Mouse (Mus musculus): Measurements from ENCODE around the gene Bmpr1a. TPM values are rescaled to one million over a fixed set of nuclear protein-coding genes. Genes with fewer than 3 reads are reported as not detected.

Gene Bmpr1a
- total RNA-seq (2014; rRNA removed) (52.5 and 53.8 TPM in 2 replicates), polyA plus RNA-seq (2015; fragmentation: Nextera tagmentation; extraction: Ambion mirVana) (20.6 and 21.1 TPM in 2 replicates)

- no peaks in the 10 kb centered on the region for H3K36me3 ChIP-seq (ENCODE audit: insufficient read depth, low read length)
- H3K9ac ChIP-seq (replicated peaks; ENCODE audit: low read length): peak within 1 kb of the TSS; percentile 96
- H3K4me1 ChIP-seq (ENCODE audit: insufficient read depth, low read length): peaks cover 13% of the 10 kb centered on the region; the same call in 1 of the 2 replicates
- peak within 1 kb of the TSS; percentile 76 for H3K4me2 ChIP-seq (ENCODE audit: low read depth, low read length)
- no peaks in the 10 kb centered on the region for H3K9me3 ChIP-seq (ENCODE audit: low read length)
- H3K27me3 ChIP-seq (ENCODE audit: insufficient read depth, low read length): no peaks in the 10 kb centered on the region
- ATAC-seq (no peak), DNase-seq (ENCODE audit: low spot score) (no peak)
- H3K4me3 ChIP-seq (ENCODE audit: low read length): peak within 1 kb of the TSS; percentile 95
- WGBS: 9% methylated on average over 15 of the region's 15 CpGs
- no peak for TF ChIP-seq CTCF (IDR thresholded peaks at IDR 0.05; ENCODE audit: low read depth)
- peak within 1 kb of the TSS; percentile 96 for H3K27ac ChIP-seq
These were observed at the start of gene Bmpr1a for GRCm38 (mm10) chr14:34503325-34503647. TSS of gene Bmpr1a (minus strand) at chr14:34503341.

- Histone ChIP-seq H3K4me1 (ENCODE audit: insufficient read depth, low read length) (no peaks in the 10 kb centered on the region), H3K4me2 (ENCODE audit: low read depth, low read length) (no peak overlapping the region), H3K9ac (replicated peaks; ENCODE audit: low read length) (no peak overlapping the region), H3K36me3 (ENCODE audit: insufficient read depth, low read length) (no peaks in the 10 kb centered on the region), H3K9me3 (ENCODE audit: low read length) (no peaks in the 10 kb centered on the region), H3K27ac (no peak overlapping the region), H3K27me3 (ENCODE audit: insufficient read depth, low read length) (no peaks in the 10 kb centered on the region), H3K4me3 (ENCODE audit: low read length) (no peak overlapping the region)
- no peak for TF ChIP-seq CTCF (IDR thresholded peaks at IDR 0.05; ENCODE audit: low read depth)
- no peak for ATAC-seq
- DNase-seq (ENCODE audit: low spot score): no peak
- 91% methylated on average over 5 of the region's 5 CpGs for WGBS
These were observed 49.1 kb upstream of the Bmpr1a start for GRCm38 (mm10) chr14:34552226-34552625.

GRCm38 (mm10) chr14:34549004-34549671 is 46.0 kb upstream of the Bmpr1a start:
- no peaks in the 10 kb centered on the region for H3K4me1 ChIP-seq (ENCODE audit: insufficient read depth, low read length)
- WGBS: under 1% methylated on average over 54 of the region's 55 CpGs
- peak; percentile 96 for ATAC-seq

DNA sequence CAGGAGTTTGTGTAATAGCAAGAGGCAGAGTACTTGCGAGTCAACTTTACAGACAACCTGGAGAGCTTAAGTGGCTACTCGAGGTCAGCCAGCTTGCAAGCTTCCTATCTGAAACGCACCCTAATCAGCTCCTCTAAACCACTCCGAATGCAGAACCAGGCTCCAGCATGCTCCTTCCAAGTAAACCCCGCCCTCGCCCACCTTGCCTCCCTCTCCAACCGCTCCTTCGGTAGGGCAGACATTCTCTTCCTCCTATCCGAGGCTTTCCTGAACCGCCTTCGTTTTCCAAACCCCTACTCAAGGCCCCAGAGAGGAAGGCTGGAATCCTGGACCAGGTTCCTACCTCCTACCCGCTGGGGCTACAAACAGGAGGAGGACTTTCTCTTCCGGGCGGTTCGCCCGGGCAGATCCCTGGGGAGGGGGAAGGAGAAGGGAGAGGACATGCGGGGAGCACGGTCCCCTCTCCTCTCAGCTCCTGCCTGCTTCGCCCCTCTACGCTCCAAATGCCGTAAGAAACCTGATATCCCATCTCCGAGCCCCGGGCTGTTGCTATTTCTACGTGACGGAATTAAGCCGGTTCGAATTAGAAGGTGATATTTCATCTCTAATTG is 45.4 kb upstream of the Bmpr1a start:
- no peaks in the 10 kb centered on the region for H3K36me3 ChIP-seq (ENCODE audit: insufficient read depth, low read length)
- WGBS: under 1% methylated on average over 25 of the region's 27 CpGs
- ATAC-seq: peak; percentile 62
- H3K4me2 ChIP-seq (ENCODE audit: low read depth, low read length): peak overlapping the region; percentile 88
- H3K9me3 ChIP-seq (ENCODE audit: low read length): no peaks in the 10 kb centered on the region
- no peaks in the 10 kb centered on the region for H3K4me1 ChIP-seq (ENCODE audit: insufficient read depth, low read length)
- no peak for TF ChIP-seq CTCF (IDR thresholded peaks at IDR 0.05; ENCODE audit: low read depth)
- no peaks in the 10 kb centered on the region for H3K27me3 ChIP-seq (ENCODE audit: insufficient read depth, low read length)
- peak; percentile 70 for DNase-seq (ENCODE audit: low spot score)
- H3K27ac ChIP-seq: peak overlapping the region; percentile 89
- peak overlapping the region; percentile 90 for H3K9ac ChIP-seq (replicated peaks; ENCODE audit: low read length)
- H3K4me3 ChIP-seq (ENCODE audit: low read length): peak overlapping the region; percentile 79

More at GRCm38 (mm10) chr14:34549004-34549671, 46.0 kb upstream of the Bmpr1a start:
- H3K27ac ChIP-seq: peak overlapping the region; percentile 89
- peak overlapping the region; percentile 79 for H3K4me3 ChIP-seq (ENCODE audit: low read length)
- peak overlapping the region; percentile 88 for H3K4me2 ChIP-seq (ENCODE audit: low read depth, low read length)
- H3K27me3 ChIP-seq (ENCODE audit: insufficient read depth, low read length): no peaks in the 10 kb centered on the region
- peak; percentile 93 for DNase-seq (ENCODE audit: low spot score)
- H3K9ac ChIP-seq (replicated peaks; ENCODE audit: low read length): peak overlapping the region; percentile 90
- no peaks in the 10 kb centered on the region for H3K36me3 ChIP-seq (ENCODE audit: insufficient read depth, low read length)
- peak; percentile 84 for TF ChIP-seq CTCF (IDR thresholded peaks at IDR 0.05; ENCODE audit: low read depth)
- no peaks in the 10 kb centered on the region for H3K9me3 ChIP-seq (ENCODE audit: low read length)

DNA sequence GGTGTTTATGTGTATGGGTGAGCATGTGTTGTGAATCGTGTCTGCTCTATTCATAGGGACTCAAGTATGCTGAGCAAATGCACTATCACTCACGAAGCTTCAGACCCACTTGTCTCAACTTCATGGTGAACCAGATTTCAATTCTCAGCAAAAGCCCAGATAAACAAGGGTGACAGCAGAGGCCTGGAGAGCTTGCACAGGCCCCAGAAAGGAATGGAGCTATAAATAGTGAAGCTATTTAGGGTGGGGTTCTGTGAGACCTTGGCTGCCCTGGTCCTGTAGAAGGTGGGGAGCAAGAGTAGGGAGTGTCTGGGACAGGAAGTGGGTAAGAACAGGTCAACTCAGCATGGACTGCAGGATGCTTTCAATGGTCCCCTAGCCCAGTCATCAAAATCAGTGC is 41.4 kb upstream of the Bmpr1a start:
- no peak overlapping the region for H3K4me2 ChIP-seq (ENCODE audit: low read depth, low read length)
- no peaks in the 10 kb centered on the region for H3K36me3 ChIP-seq (ENCODE audit: insufficient read depth, low read length)
- no peaks in the 10 kb centered on the region for H3K4me1 ChIP-seq (ENCODE audit: insufficient read depth, low read length)
- no peak overlapping the region for H3K9ac ChIP-seq (replicated peaks; ENCODE audit: low read length)
- H3K27ac ChIP-seq: no peak overlapping the region
- ATAC-seq: no peak
- no peak overlapping the region for H3K4me3 ChIP-seq (ENCODE audit: low read length)
- no peaks in the 10 kb centered on the region for H3K27me3 ChIP-seq (ENCODE audit: insufficient read depth, low read length)
- WGBS: 83% methylated on average over 2 of the region's 2 CpGs
- no peak for TF ChIP-seq CTCF (IDR thresholded peaks at IDR 0.05; ENCODE audit: low read depth)
- no peak for DNase-seq (ENCODE audit: low spot score)
- H3K9me3 ChIP-seq (ENCODE audit: low read length): no peaks in the 10 kb centered on the region

GRCm38 (mm10) chr14:34544001-34544400 is 40.9 kb upstream of the Bmpr1a start:
- no peaks in the 10 kb centered on the region for H3K9me3 ChIP-seq (ENCODE audit: low read length)
- WGBS: 87% methylated on average over 6 of the region's 6 CpGs
- no peaks in the 10 kb centered on the region for H3K36me3 ChIP-seq (ENCODE audit: insufficient read depth, low read length)
- DNase-seq (ENCODE audit: low spot score) (no peak), ATAC-seq (no peak)
- H3K27ac ChIP-seq: no peak overlapping the region
- H3K4me3 ChIP-seq (ENCODE audit: low read length): no peak overlapping the region
- no peak for TF ChIP-seq CTCF (IDR thresholded peaks at IDR 0.05; ENCODE audit: low read depth)
- no peak overlapping the region for H3K4me2 ChIP-seq (ENCODE audit: low read depth, low read length)
- H3K9ac ChIP-seq (replicated peaks; ENCODE audit: low read length): no peak overlapping the region
- no peaks in the 10 kb centered on the region for H3K4me1 ChIP-seq (ENCODE audit: insufficient read depth, low read length)
- H3K27me3 ChIP-seq (ENCODE audit: insufficient read depth, low read length): no peaks in the 10 kb centered on the region

DNA sequence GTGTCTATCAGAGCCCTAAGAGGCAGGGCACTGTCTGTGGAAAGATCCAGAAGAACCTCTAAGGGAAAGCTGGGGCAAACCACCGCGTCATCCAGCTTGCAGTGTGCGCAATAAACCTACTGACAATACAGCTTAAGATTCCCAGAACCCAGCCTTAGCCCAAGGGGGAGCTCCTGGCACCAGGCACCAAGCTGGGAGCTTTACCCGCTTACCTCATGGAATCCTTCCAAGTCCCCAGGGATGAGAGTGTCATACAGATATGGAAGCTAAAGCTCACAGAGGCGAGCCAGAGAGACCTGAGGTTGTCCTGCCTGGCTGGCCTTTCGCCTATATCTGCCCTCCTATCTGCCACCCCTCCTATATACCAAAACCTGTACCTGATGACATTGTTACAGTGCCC is 40.5 kb upstream of the Bmpr1a start:
- Histone ChIP-seq H3K36me3 (ENCODE audit: insufficient read depth, low read length) (no peaks in the 10 kb centered on the region), H3K9me3 (ENCODE audit: low read length) (no peaks in the 10 kb centered on the region), H3K9ac (replicated peaks; ENCODE audit: low read length) (no peak overlapping the region), H3K4me2 (ENCODE audit: low read depth, low read length) (no peak overlapping the region), H3K27me3 (ENCODE audit: insufficient read depth, low read length) (no peaks in the 10 kb centered on the region), H3K27ac (no peak overlapping the region), H3K4me1 (ENCODE audit: insufficient read depth, low read length) (no peaks in the 10 kb centered on the region), H3K4me3 (ENCODE audit: low read length) (no peak overlapping the region)
- 69% methylated on average over 6 of the region's 6 CpGs for WGBS
- DNase-seq (ENCODE audit: low spot score): no peak
- no peak for ATAC-seq
- TF ChIP-seq CTCF (IDR thresholded peaks at IDR 0.05; ENCODE audit: low read depth): no peak

All from hindbrain, postnatal 0 days (tissue).